In genomic region chr9:117251521-117252368, GRCm38 (mm10) we compare ENCODE assay signal across 8 mouse cellular contexts.
DNase-seq lines count a peak whose midpoint lies in the region; ATAC-seq lines count a peak whose summit lies in the region.

No protein-coding gene starts in this region.

- H3K4me1 ChIP-seq in heart, embryonic 16.5 days (ENCODE audit: control insufficient read depth, insufficient read depth, low read length), result peaks cover 15% of the 10 kb centered on the region
- H3K4me1 ChIP-seq in midbrain, embryonic 10.5 days, result peaks cover 42% of the 10 kb centered on the region

- peak; percentile 30 to 31 for DNase-seq in adrenal gland, adult 18-20 months (ENCODE audit: low spot score in 2 of 2)
- DNase-seq in adrenal gland, postnatal 4 days (ENCODE audit: low spot score in 2 of 2), result no peak
- DNase-seq in 3134 (ENCODE audit: extremely low read depth, insufficient read length, low spot score), result peak; percentile 64
- peak; percentile 57 for DNase-seq in embryo, embryonic 10 days (ENCODE audit: low spot score)
- DNase-seq in kidney, postnatal 4 days, result peak; percentile 63 to 73
- DNase-seq in midbrain, embryonic 10.5 days (ENCODE audit: low spot score), result peak; percentile 60

- peak overlapping the region; percentile 65 for H3K4me2 ChIP-seq in heart, embryonic 16.5 days (ENCODE audit: low read depth, low read length)

- peak overlapping the region; percentile 89 for H3K27ac ChIP-seq in heart, embryonic 16.5 days (ENCODE audit: low read length)
- peak overlapping the region; percentile 81 for H3K27ac ChIP-seq in midbrain, embryonic 10.5 days (replicated peaks)

- no peaks in the 10 kb centered on the region for H3K27me3 ChIP-seq in heart, embryonic 16.5 days (ENCODE audit: control insufficient read depth, insufficient read depth, low read length)
- peaks cover 34% of the 10 kb centered on the region for H3K27me3 ChIP-seq in midbrain, embryonic 10.5 days (ENCODE audit: low read depth, poor library complexity, severe bottlenecking)

- WGBS in heart, embryonic 16.5 days, result under 1% methylated on average over 29 of the region's 29 CpGs
- WGBS in midbrain, embryonic 10.5 days, result under 1% methylated on average over 29 of the region's 29 CpGs

- peak overlapping the region; percentile 90 for H3K9ac ChIP-seq in heart, embryonic 16.5 days (ENCODE audit: low read length)

- 0 out of 2 replicates have a peak, but pooled peaks have one; percentile 49 for ATAC-seq in heart, embryonic 16.5 days (replicated peaks; ENCODE audit: extremely low read depth, insufficient read depth, low FRiP score)
- no peak for ATAC-seq in CD4-positive, CD25-positive, alpha-beta regulatory T cell, adult 4 months

- peak overlapping the region; percentile 83 for H3K4me3 ChIP-seq in heart, embryonic 16.5 days (ENCODE audit: low read length)
- H3K4me3 ChIP-seq in midbrain, embryonic 10.5 days, result peak overlapping the region; percentile 65

- H3K9me3 ChIP-seq in heart, embryonic 16.5 days (replicated peaks; ENCODE audit: control insufficient read depth, low read length), result no peaks in the 10 kb centered on the region
- no peaks in the 10 kb centered on the region for H3K9me3 ChIP-seq in midbrain, embryonic 10.5 days (replicated peaks)

- no peaks in the 10 kb centered on the region for H3K36me3 ChIP-seq in heart, embryonic 16.5 days (ENCODE audit: control insufficient read depth, insufficient read depth)
- H3K36me3 ChIP-seq in midbrain, embryonic 10.5 days, result no peaks in the 10 kb centered on the region

Comparison
In these comparisons a context has a peak if more than half of its experiments do, and no peak if none do; other contexts are left out.
1. DNase-seq: peak in adrenal gland, adult 18-20 months (2 of 2), 3134 (single experiment), embryo, embryonic 10 days (single experiment), kidney, postnatal 4 days (2 of 2) and midbrain, embryonic 10.5 days (single experiment); none in adrenal gland, postnatal 4 days (0 of 2).